Mouse (Mus musculus): Measurements from ENCODE around the gene Plin4.
"Not testable (repeated sequence)": the region's sequence is repeated elsewhere in the genome, so short reads cannot be mapped to it uniquely, and the experiment has no call there.

Plin4 gene

GRCm38 (mm10) chr17:56104821-56105220 lies 4.8 kb downstream of the Plin4 start:
- in situ Hi-C loops (cut with MboI; ENCODE audit: low sequenced_read_pairs) = not testable (repeated sequence)

- in situ Hi-C loops (cut with MboI; ENCODE audit: low sequenced_read_pairs) = no loop called here
Observed at GRCm38 (mm10) chr17:56103465-56104285, 5.9 kb downstream of the Plin4 start.

GRCm38 (mm10) chr17:56102927-56103326 lies 6.7 kb downstream of the Plin4 start:
- in situ Hi-C loops (cut with MboI; ENCODE audit: low sequenced_read_pairs) = no loop called here

- in situ Hi-C loops (cut with MboI; ENCODE audit: low sequenced_read_pairs) = no loop called here
Observed at GRCm38 (mm10) chr17:56102158-56102557, 7.4 kb downstream of the Plin4 start.

- in situ Hi-C loops (cut with MboI; ENCODE audit: low sequenced_read_pairs) = no loop called here
Observed at GRCm38 (mm10) chr17:56100811-56101210, 8.8 kb downstream of the Plin4 start.

GRCm38 (mm10) chr17:56098711-56099572 lies 10.7 kb downstream of the Plin4 start:
- in situ Hi-C loops (cut with MboI; ENCODE audit: low sequenced_read_pairs) = no loop called here

- in situ Hi-C loops (cut with MboI; ENCODE audit: low sequenced_read_pairs) = no loop called here
Observed at GRCm38 (mm10) chr17:56098180-56098579, 11.4 kb downstream of the Plin4 start.

GRCm38 (mm10) chr17:56096883-56097282 lies 12.7 kb downstream of the Plin4 start:
- in situ Hi-C loops (cut with MboI; ENCODE audit: low sequenced_read_pairs) = no loop called here

GRCm38 (mm10) chr17:56092794-56093193 lies 16.8 kb downstream of the Plin4 start:
- in situ Hi-C loops (cut with MboI; ENCODE audit: low sequenced_read_pairs) = no loop called here

- in situ Hi-C loops (cut with MboI; ENCODE audit: low sequenced_read_pairs) = no loop called here
Observed at GRCm38 (mm10) chr17:56092312-56092711, 17.3 kb downstream of the Plin4 start.

GRCm38 (mm10) chr17:56080781-56081585 lies 28.6 kb downstream of the Plin4 start:
- in situ Hi-C loops (cut with MboI; ENCODE audit: low sequenced_read_pairs) = no loop called here

GRCm38 (mm10) chr17:56079921-56080320 lies 29.7 kb downstream of the Plin4 start:
- in situ Hi-C loops (cut with MboI; ENCODE audit: low sequenced_read_pairs) = no loop called here

GRCm38 (mm10) chr17:56078880-56079795 lies 30.5 kb downstream of the Plin4 start, which contains the start of gene Hdgfl2:
TSS of gene Hdgfl2 (plus strand) at chr17:56079634.
- in situ Hi-C loops (cut with MboI; ENCODE audit: low sequenced_read_pairs) = no loop called here

GRCm38 (mm10) chr17:56078361-56078760 lies 31.2 kb downstream of the Plin4 start:
- in situ Hi-C loops (cut with MboI; ENCODE audit: low sequenced_read_pairs) = not testable (repeated sequence)

- in situ Hi-C loops (cut with MboI; ENCODE audit: low sequenced_read_pairs) = no loop called here
Observed at GRCm38 (mm10) chr17:56077523-56077922, 32.1 kb downstream of the Plin4 start.

GRCm38 (mm10) chr17:56074827-56075208 lies 34.8 kb downstream of the Plin4 start, which contains the start of gene Ubxn6:
TSS of gene Ubxn6 (minus strand) at chr17:56075028.
- in situ Hi-C loops (cut with MboI; ENCODE audit: low sequenced_read_pairs) = no loop called here

- in situ Hi-C loops (cut with MboI; ENCODE audit: low sequenced_read_pairs) = no loop called here
Observed at GRCm38 (mm10) chr17:56074097-56074826, 35.3 kb downstream of the Plin4 start.

GRCm38 (mm10) chr17:56072243-56072642 lies 37.4 kb downstream of the Plin4 start:
- in situ Hi-C loops (cut with MboI; ENCODE audit: low sequenced_read_pairs) = no loop called here

GRCm38 (mm10) chr17:56071126-56071525 lies 38.5 kb downstream of the Plin4 start:
- in situ Hi-C loops (cut with MboI; ENCODE audit: low sequenced_read_pairs) = no loop called here

All from CH12F3 (cell line).